Mouse (Mus musculus) embryo, embryonic 11.5 days (tissue): ENCODE measurements around the gene Tbc1d22a.
A peak's percentile ranks its signal among the peaks of the same experiment; 100 is the strongest.
"Not testable (repeated sequence)": the region's sequence is repeated elsewhere in the genome, so short reads cannot be mapped to it uniquely, and the experiment has no call there.

Experiments used
- DNase-seq: peaks from one replicate; pipeline ENCODE4 v3.0.0-alpha.2; 2012; ENCODE audit warnings: low read depth, low spot score

Tbc1d22a gene

GRCm38 (mm10) chr15:86213753-86214548 is at the start of gene Tbc1d22a:
TSS of gene Tbc1d22a (plus strand) at chr15:86214459.
- peak; percentile 92 for DNase-seq

GRCm38 (mm10) chr15:86164718-86165345 is 49.4 kb upstream of the Tbc1d22a start:
- no peak for DNase-seq

GRCm38 (mm10) chr15:86165811-86166590 is 48.3 kb upstream of the Tbc1d22a start:
- DNase-seq: no peak

- no peak for DNase-seq
Measured at GRCm38 (mm10) chr15:86167032-86167655, 47.1 kb upstream of the Tbc1d22a start.

- DNase-seq: no peak
Measured at GRCm38 (mm10) chr15:86167787-86168504, 46.3 kb upstream of the Tbc1d22a start.

- DNase-seq: no peak
Measured at GRCm38 (mm10) chr15:86168505-86168867, 45.8 kb upstream of the Tbc1d22a start.

GRCm38 (mm10) chr15:86168941-86169816 is 45.1 kb upstream of the Tbc1d22a start:
- DNase-seq: no peak

GRCm38 (mm10) chr15:86169817-86170110 is 44.5 kb upstream of the Tbc1d22a start:
- DNase-seq: no peak

GRCm38 (mm10) chr15:86171316-86171715 is 42.9 kb upstream of the Tbc1d22a start:
- no peak for DNase-seq

- DNase-seq: no peak
Measured at GRCm38 (mm10) chr15:86172124-86172523, 42.1 kb upstream of the Tbc1d22a start.

GRCm38 (mm10) chr15:86172526-86172925 is 41.7 kb upstream of the Tbc1d22a start:
- DNase-seq: no peak

GRCm38 (mm10) chr15:86173136-86173985 is 40.9 kb upstream of the Tbc1d22a start:
- DNase-seq: no peak

GRCm38 (mm10) chr15:86175253-86176050 is 38.8 kb upstream of the Tbc1d22a start:
- DNase-seq: no peak

GRCm38 (mm10) chr15:86176166-86176565 is 38.1 kb upstream of the Tbc1d22a start:
- no peak for DNase-seq

- DNase-seq: no peak
Measured at GRCm38 (mm10) chr15:86176771-86177702, 37.2 kb upstream of the Tbc1d22a start.

GRCm38 (mm10) chr15:86177703-86178251 is 36.5 kb upstream of the Tbc1d22a start:
- not testable (repeated sequence) for DNase-seq

GRCm38 (mm10) chr15:86178594-86178993 is 35.7 kb upstream of the Tbc1d22a start:
- no peak for DNase-seq
